Comparison of ENCODE assay signal across 8 mouse cellular contexts in genomic region chr11:119904621-119905286, GRCm38 (mm10). TPM values are rescaled to one million over a fixed set of nuclear protein-coding genes. Genes with fewer than 3 reads are reported as not detected.
DNase-seq lines count a peak whose midpoint lies in the region; ATAC-seq and TF ChIP-seq lines count a peak whose summit lies in the region.

No protein-coding gene starts in this region.

- H3K9ac ChIP-seq in hindbrain, embryonic 15.5 days, result no peak overlapping the region

- 34% methylated on average over 5 of the region's 5 CpGs for WGBS in heart, embryonic 10.5 days
- WGBS in hindbrain, embryonic 15.5 days, result 33% methylated on average over 5 of the region's 5 CpGs

- H3K4me1 ChIP-seq in heart, embryonic 10.5 days, result peaks cover 20% of the 10 kb centered on the region
- H3K4me1 ChIP-seq in bone marrow macrophage, adult 2 months (ENCODE audit: control insufficient read depth, insufficient read depth, low read length), result no peaks in the 10 kb centered on the region
- H3K4me1 ChIP-seq in hindbrain, embryonic 15.5 days (replicated peaks), result peaks cover 11% of the 10 kb centered on the region

- H3K27ac ChIP-seq in heart, embryonic 10.5 days, result no peak overlapping the region
- H3K27ac ChIP-seq in bone marrow macrophage, adult 2 months (ENCODE audit: insufficient read depth, low read depth, low read length), result no peak overlapping the region
- H3K27ac ChIP-seq in hindbrain, embryonic 15.5 days (replicated peaks), result no peak overlapping the region

- no peak overlapping the region for H3K4me2 ChIP-seq in hindbrain, embryonic 15.5 days

- peak; percentile 79 for ATAC-seq in hindbrain, embryonic 15.5 days (ENCODE audit: low FRiP score, low read depth)
- peak; percentile 74 for ATAC-seq in megakaryocyte-erythroid progenitor cell, adult 5-6 weeks (replicated peaks; ENCODE audit: low FRiP score, low TSS enrichment, poor library complexity, severe bottlenecking)

- no peaks in the 10 kb centered on the region for H3K9me3 ChIP-seq in heart, embryonic 10.5 days
- H3K9me3 ChIP-seq in hindbrain, embryonic 15.5 days, result no peaks in the 10 kb centered on the region

- DNase-seq in heart, adult 18-20 months, result peak; percentile 37 to 68
- DNase-seq in heart, embryonic 10.5 days (ENCODE audit: low spot score), result no peak
- peak; percentile 33 for DNase-seq in fibroblast of lung, adult 2 months (ENCODE audit: low read depth)
- peak; percentile 72 to 74 for DNase-seq in layer of hippocampus, postnatal 36 days
- peak; percentile 43 for DNase-seq in skeletal muscle tissue, adult 2 months (ENCODE audit: low read depth, low spot score)

- peaks cover 20% of the 10 kb centered on the region; the same call in 1 of the 2 replicates for H3K27me3 ChIP-seq in heart, embryonic 10.5 days (ENCODE audit: insufficient read depth, poor library complexity, severe bottlenecking)
- H3K27me3 ChIP-seq in hindbrain, embryonic 15.5 days, result no peaks in the 10 kb centered on the region; the same call in none of the 2 replicates

- H3K4me3 ChIP-seq in heart, embryonic 10.5 days, result no peak overlapping the region
- H3K4me3 ChIP-seq in bone marrow macrophage, adult 2 months (ENCODE audit: insufficient read depth, low read length), result no peak overlapping the region
- H3K4me3 ChIP-seq in hindbrain, embryonic 15.5 days, result no peak overlapping the region

- no peaks in the 10 kb centered on the region for H3K36me3 ChIP-seq in heart, embryonic 10.5 days
- no peaks in the 10 kb centered on the region for H3K36me3 ChIP-seq in hindbrain, embryonic 15.5 days

- peak; percentile 93 for TF ChIP-seq CTCF in bone marrow macrophage, adult 2 months (IDR thresholded peaks at IDR 0.05; ENCODE audit: low read depth, low read length)

- TF ChIP-seq POLR2A in bone marrow macrophage, adult 2 months (IDR thresholded peaks at IDR 0.05; ENCODE audit: borderline replicate concordance, low read depth, low read length), result no peak

RNA-seq across cellular contexts. Expression of gene Chmp6, which starts 8.5 kb away (rescaled TPM):
- 10 to 100 TPM; 27.8 to 30.2 TPM for total RNA-seq in heart, adult 18-20 months (2021)
- 86.7 and 96.6 TPM in 2 replicates for polyA plus RNA-seq in heart, embryonic 10.5 days (2016; fragmentation: Nextera tagmentation; extraction: Ambion mirVana)
- polyA plus RNA-seq in bone marrow macrophage, adult 2 months (2012; ENCODE audit: insufficient read depth, insufficient read length, missing spikeins), result 34.0 and 34.8 TPM in 2 replicates
- 102 and 109 TPM in 2 replicates for polyA plus RNA-seq in hindbrain, embryonic 15.5 days (2015; fragmentation: Nextera tagmentation; extraction: Ambion mirVana)
- 10 to 100 TPM; 33.3 to 38.4 TPM for total RNA-seq in layer of hippocampus, postnatal 36 days (2021)
- total RNA-seq in megakaryocyte-erythroid progenitor cell, adult 5-6 weeks (2014; fragmentation: Nextera tagmentation), result 13.6 and 25.2 TPM in 2 replicates
- 17.7 and 92.3 TPM in 2 replicates for total RNA-seq in megakaryocyte-erythroid progenitor cell, adult 5-6 weeks (2017)

RNA-seq across cellular contexts. Expression of gene Baiap2, which starts 37.8 kb away (rescaled TPM):
- total RNA-seq in heart, adult 18-20 months (2021), result 10 to 100 TPM in 1 of 2 experiments, 1 to 10 TPM in 1; 6.5 to 10.7 TPM
- 11.6 and 13.1 TPM in 2 replicates for polyA plus RNA-seq in heart, embryonic 10.5 days (2016; fragmentation: Nextera tagmentation; extraction: Ambion mirVana)
- 38.5 and 41.8 TPM in 2 replicates for polyA plus RNA-seq in bone marrow macrophage, adult 2 months (2012; ENCODE audit: insufficient read depth, insufficient read length, missing spikeins)
- 16.8 and 20.1 TPM in 2 replicates for polyA plus RNA-seq in hindbrain, embryonic 15.5 days (2015; fragmentation: Nextera tagmentation; extraction: Ambion mirVana)
- 100 to 1,000 TPM; 246 to 257 TPM for total RNA-seq in layer of hippocampus, postnatal 36 days (2021)
- total RNA-seq in megakaryocyte-erythroid progenitor cell, adult 5-6 weeks (2014; fragmentation: Nextera tagmentation), result 1.0 and 2.3 TPM in 2 replicates
- total RNA-seq in megakaryocyte-erythroid progenitor cell, adult 5-6 weeks (2017), result 1.5 and 17.7 TPM in 2 replicates

Comparison
In these comparisons a context has a peak if more than half of its experiments do, and no peak if none do; other contexts are left out.
1. RNA of gene Baiap2, which starts 37.8 kb away (total RNA-seq): 246 to 257 TPM in layer of hippocampus, postnatal 36 days; 1.0 to 17.7 TPM in megakaryocyte-erythroid progenitor cell, adult 5-6 weeks and 6.5 to 10.7 TPM in heart, adult 18-20 months; every median in the first group is over 10 times any median in the second.